Mouse (Mus musculus) limb, embryonic 13.5 days (tissue): ENCODE results near the gene Zfp423. TPM values are rescaled to one million over a fixed set of nuclear protein-coding genes. Genes with fewer than 3 reads are reported as not detected.

Source experiments
- ATAC-seq: fragments of 200-750 bp; cut with Nextera tagmentation; 2 replicates; pipeline ENCODE4 v1.8.0; 2017; ENCODE audit warnings: low read depth, moderate number of reproducible peaks, moderate TSS enrichment; ENCODE audit not compliant: low FRiP score
- H3K27ac ChIP-seq: fragments of 300-500 bp; sonication (generic); 2 replicates; pipeline ENCODE4 v1.5.1; 2015; ENCODE audit warnings: inconsistent platforms, mild to moderate bottlenecking, moderate library complexity
- H3K27me3 ChIP-seq: fragments of 300-500 bp; sonication (generic); 2 replicates; pipeline ENCODE4 v1.6.1; 2015; ENCODE audit warnings: mild to moderate bottlenecking, inconsistent platforms
- H3K36me3 ChIP-seq: fragments of 300-500 bp; sonication (generic); 2 replicates; pipeline ENCODE4 v1.6.1; 2015; ENCODE audit warnings: inconsistent platforms, mild to moderate bottlenecking, moderate library complexity
- H3K4me1 ChIP-seq: fragments of 300-500 bp; sonication (generic); 2 replicates; pipeline ENCODE4 v1.6.1; 2015; ENCODE audit warnings: inconsistent platforms
- H3K4me2 ChIP-seq: fragments of 300-500 bp; sonication (generic); replicated peaks from 2 replicates; pipeline ENCODE4 v1.6.1; 2015; ENCODE audit warnings: inconsistent platforms, mild to moderate bottlenecking, moderate library complexity
- H3K4me3 ChIP-seq: fragments of 300-500 bp; sonication (generic); 2 replicates; pipeline ENCODE4 v1.5.1; 2015; ENCODE audit warnings: moderate library complexity, mild to moderate bottlenecking, inconsistent platforms
- H3K9ac ChIP-seq: fragments of 300-500 bp; sonication (generic); 2 replicates; pipeline ENCODE4 v1.6.1; 2015; ENCODE audit warnings: mild to moderate bottlenecking, inconsistent platforms
- H3K9me3 ChIP-seq: fragments of 300-500 bp; sonication (generic); 2 replicates; pipeline ENCODE4 v1.6.1; 2016; ENCODE audit warnings: inconsistent platforms
- whole genome bisulfite sequencing: fragments of 180-500 bp; shearing (Covaris S2); methylation state at CpG from one replicate; pipeline ENCODE4 v1.1.7; 2015; 5-methylcytosine and 5-hydroxymethylcytosine counted together
- polyA plus RNA-seq: library from polyadenylated mRNA; unstranded; fragments of >200 nt; fragmentation: Nextera tagmentation; extraction: Ambion mirVana; gene quantifications from 2 replicates; pipeline ENCODE4 v1.2.1, GENCODE M21; 2015

Zfp423 gene
- polyA plus RNA-seq, 1 experiment from 2014 or later = 26.4 TPM

DNA sequence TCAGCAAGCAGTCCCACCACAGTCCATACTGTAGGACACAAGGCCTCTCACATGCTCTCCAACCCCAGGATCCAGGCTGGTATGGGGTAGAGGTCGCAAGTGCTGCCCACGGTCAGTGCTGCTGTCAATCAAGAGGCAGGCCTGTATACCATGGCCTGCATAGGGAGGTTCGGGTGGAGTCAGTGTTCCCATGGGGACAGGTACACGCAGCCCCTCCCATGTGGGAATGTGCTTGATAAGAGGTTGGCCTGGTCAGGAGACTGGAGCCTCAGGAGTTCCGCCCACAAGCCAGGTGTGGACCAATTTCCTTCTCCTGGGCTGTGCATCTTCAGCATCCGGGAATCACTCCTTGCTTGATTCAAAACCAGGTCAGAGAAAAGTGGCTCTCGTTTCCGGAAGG is 204.5 kb downstream of the Zfp423 start:
- Histone ChIP-seq H3K36me3 (peaks cover 5% of the 10 kb centered on the region; the same call in 1 of the 2 replicates), H3K4me2 (no peak overlapping the region), H3K9me3 (no peaks in the 10 kb centered on the region), H3K9ac (no peak overlapping the region), H3K4me1 (peaks cover 47% of the 10 kb centered on the region), H3K27ac (no peak overlapping the region), H3K4me3 (no peak overlapping the region), H3K27me3 (no peaks in the 10 kb centered on the region)
- 86% methylated on average over 8 of the region's 8 CpGs for WGBS
- ATAC-seq = no peak

DNA sequence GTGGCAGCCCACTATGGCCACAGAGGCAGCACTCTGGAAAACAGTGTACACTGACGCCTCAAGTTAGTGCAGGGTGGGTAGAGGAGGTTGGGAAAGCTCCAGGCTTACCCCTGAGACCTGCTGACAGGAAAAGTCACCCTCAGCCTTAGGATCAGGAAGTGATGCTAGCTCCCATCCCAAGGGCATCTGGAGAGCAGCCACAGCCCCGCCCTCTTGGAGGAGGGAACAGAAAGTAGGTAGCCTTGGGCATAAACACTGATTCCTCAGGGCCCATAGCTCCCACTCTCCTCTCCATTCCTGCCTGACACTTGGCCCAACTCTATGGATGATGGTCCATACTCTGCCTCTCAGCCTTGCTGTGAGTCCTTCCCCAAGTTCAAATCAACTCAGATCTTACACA is 205.8 kb downstream of the Zfp423 start:
- Histone ChIP-seq H3K4me2 (no peak overlapping the region), H3K27ac (no peak overlapping the region), H3K4me1 (peaks cover 47% of the 10 kb centered on the region)

GRCm38 (mm10) chr8:87753148-87753547 is 206.2 kb downstream of the Zfp423 start:
- no peak for ATAC-seq
- Histone ChIP-seq H3K4me3 (no peak overlapping the region), H3K9me3 (no peaks in the 10 kb centered on the region), H3K27me3 (no peaks in the 10 kb centered on the region), H3K36me3 (peaks cover 5% of the 10 kb centered on the region; the same call in 1 of the 2 replicates), H3K9ac (no peak overlapping the region), H3K4me2 (no peak overlapping the region), H3K27ac (no peak overlapping the region), H3K4me1 (peaks cover 49% of the 10 kb centered on the region)
- 43% methylated on average over 8 of the region's 8 CpGs for WGBS

More for the DNA sequence above, 205.8 kb downstream of the Zfp423 start:
- Histone ChIP-seq H3K9ac (no peak overlapping the region), H3K27me3 (no peaks in the 10 kb centered on the region), H3K36me3 (peaks cover 5% of the 10 kb centered on the region; the same call in 1 of the 2 replicates), H3K4me3 (no peak overlapping the region), H3K9me3 (no peaks in the 10 kb centered on the region)
- no peak for ATAC-seq
- 64% methylated on average over 2 of the region's 2 CpGs for WGBS

DNA sequence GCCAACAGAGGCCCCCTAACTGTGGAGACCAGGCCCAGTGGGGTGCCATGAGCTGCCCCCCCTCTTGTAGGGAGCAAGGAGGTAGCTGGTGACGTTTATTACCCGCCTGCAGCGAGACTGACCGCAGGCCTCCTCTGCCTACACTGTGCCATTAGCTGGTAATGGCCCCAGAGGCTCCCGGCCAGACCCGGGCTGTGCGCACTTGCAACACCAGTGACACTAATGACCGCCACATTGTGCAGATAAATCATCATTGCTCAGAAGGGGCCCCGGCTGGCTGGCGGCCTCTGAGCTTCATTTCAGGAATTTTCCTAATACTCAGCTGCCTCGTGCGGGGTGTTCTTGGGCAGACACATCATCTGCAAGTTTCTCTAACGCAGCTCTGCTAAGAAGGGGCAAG is 206.7 kb downstream of the Zfp423 start:
- no peak overlapping the region for H3K27ac ChIP-seq
- H3K4me2 ChIP-seq = no peak overlapping the region
- WGBS = 18% methylated on average over 13 of the region's 13 CpGs
- H3K36me3 ChIP-seq = peaks cover 5% of the 10 kb centered on the region; the same call in 1 of the 2 replicates
- ATAC-seq = no peak; the same call in 1 of the 2 replicates
- H3K27me3 ChIP-seq = no peaks in the 10 kb centered on the region
- H3K9me3 ChIP-seq = no peaks in the 10 kb centered on the region
- no peak overlapping the region for H3K9ac ChIP-seq
- H3K4me1 ChIP-seq = peaks cover 53% of the 10 kb centered on the region
- H3K4me3 ChIP-seq = no peak overlapping the region

- H3K4me1 ChIP-seq = peaks cover 87% of the 10 kb centered on the region
- no peaks in the 10 kb centered on the region for H3K9me3 ChIP-seq
- no peak overlapping the region for H3K4me3 ChIP-seq
- H3K36me3 ChIP-seq = no peaks in the 10 kb centered on the region
- H3K27me3 ChIP-seq = no peaks in the 10 kb centered on the region
- H3K4me2 ChIP-seq = no peak overlapping the region
- ATAC-seq = no peak
- H3K27ac ChIP-seq = peak overlapping the region; percentile 34; the same call in 1 of the 2 replicates
- 33% methylated on average over 8 of the region's 8 CpGs for WGBS
- H3K9ac ChIP-seq = no peak overlapping the region
These were observed 211.8 kb downstream of the Zfp423 start for GRCm38 (mm10) chr8:87747582-87747981.

DNA sequence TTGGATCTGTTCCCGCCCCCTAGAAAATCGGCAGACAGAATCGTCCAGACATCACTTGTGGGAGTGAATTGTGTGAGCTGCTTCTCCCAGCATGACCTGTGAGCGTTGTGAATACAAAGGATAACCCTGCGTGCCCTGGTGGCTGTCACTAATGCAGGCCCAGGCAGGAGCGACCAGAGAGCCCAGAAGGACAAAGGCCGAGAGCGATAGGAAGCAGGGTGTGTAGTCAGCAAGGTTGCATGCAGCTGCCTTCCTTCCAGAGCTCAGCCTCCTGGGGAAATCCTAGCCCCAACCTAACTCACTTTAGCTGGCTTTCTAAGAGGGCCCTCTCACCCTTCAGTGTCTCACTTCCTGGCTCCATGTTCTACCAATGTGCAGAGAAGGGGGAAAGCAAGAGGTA is 212.3 kb downstream of the Zfp423 start:
- no peak for ATAC-seq
- Histone ChIP-seq H3K36me3 (no peaks in the 10 kb centered on the region), H3K27ac (peak overlapping the region; percentile 34; the same call in 1 of the 2 replicates), H3K27me3 (no peaks in the 10 kb centered on the region), H3K4me2 (no peak overlapping the region), H3K4me3 (no peak overlapping the region), H3K9me3 (no peaks in the 10 kb centered on the region), H3K4me1 (peaks cover 87% of the 10 kb centered on the region), H3K9ac (no peak overlapping the region)
- 38% methylated on average over 8 of the region's 8 CpGs for WGBS

- Histone ChIP-seq H3K9me3 (no peaks in the 10 kb centered on the region), H3K4me3 (no peak overlapping the region), H3K4me2 (peak overlapping the region; percentile 29), H3K36me3 (no peaks in the 10 kb centered on the region), H3K27me3 (no peaks in the 10 kb centered on the region), H3K4me1 (peaks cover 82% of the 10 kb centered on the region), H3K9ac (0 out of 2 replicates have a peak overlapping the region, but pooled peaks have one; percentile 40), H3K27ac (peak overlapping the region; percentile 69)
- ATAC-seq = no peak
- 16% methylated on average over 14 of the region's 14 CpGs for WGBS
These were observed 213.3 kb downstream of the Zfp423 start for GRCm38 (mm10) chr8:87746072-87746471.

GRCm38 (mm10) chr8:87745125-87745698 is 214.2 kb downstream of the Zfp423 start:
- Histone ChIP-seq H3K9me3 (no peaks in the 10 kb centered on the region), H3K4me2 (peak overlapping the region; percentile 29), H3K9ac (no peak overlapping the region), H3K27ac (peak overlapping the region; percentile 69), H3K27me3 (no peaks in the 10 kb centered on the region), H3K4me1 (peaks cover 74% of the 10 kb centered on the region), H3K36me3 (no peaks in the 10 kb centered on the region), H3K4me3 (no peak overlapping the region)
- ATAC-seq = no peak
- 49% methylated on average over 20 of the region's 20 CpGs for WGBS

GRCm38 (mm10) chr8:87744556-87744955 is 214.8 kb downstream of the Zfp423 start:
- Histone ChIP-seq H3K4me2 (no peak overlapping the region), H3K9ac (no peak overlapping the region), H3K9me3 (no peaks in the 10 kb centered on the region), H3K4me1 (peaks cover 70% of the 10 kb centered on the region), H3K4me3 (no peak overlapping the region), H3K27me3 (no peaks in the 10 kb centered on the region), H3K27ac (peak overlapping the region; percentile 69; the same call in 1 of the 2 replicates), H3K36me3 (no peaks in the 10 kb centered on the region)
- no peak for ATAC-seq
- WGBS = 85% methylated on average over 6 of the region's 6 CpGs

- WGBS = 70% methylated on average over 19 of the region's 19 CpGs
These were observed 217.4 kb downstream of the Zfp423 start for GRCm38 (mm10) chr8:87742016-87742415.

DNA sequence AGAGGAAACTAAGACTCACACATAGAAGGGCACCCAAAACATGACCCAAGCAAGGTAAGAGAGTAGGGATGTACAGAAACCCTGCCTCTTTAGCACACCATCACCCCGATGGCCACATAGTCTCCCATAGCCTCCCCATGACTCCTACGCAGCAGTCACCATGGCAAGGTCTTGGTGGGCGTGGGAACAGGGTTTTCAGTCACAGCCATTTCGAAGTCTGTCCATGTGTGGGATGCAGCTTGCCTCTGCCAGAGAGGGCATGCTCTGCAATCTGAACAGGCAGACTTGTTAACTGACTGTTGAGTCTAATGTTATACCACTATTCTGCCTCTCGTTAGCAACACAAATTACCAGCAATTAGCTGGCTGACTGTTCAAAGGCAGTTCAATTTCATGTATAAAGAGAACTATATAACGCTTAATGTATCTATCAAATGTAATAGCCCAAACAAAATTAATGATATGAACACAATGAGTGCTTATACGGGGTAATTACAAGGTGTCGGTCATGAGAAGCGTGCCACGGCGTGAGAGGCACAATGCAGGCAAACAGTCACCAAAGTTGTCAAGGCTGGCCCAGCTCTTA is 218.4 kb downstream of the Zfp423 start:
- Histone ChIP-seq H3K27me3 (no peaks in the 10 kb centered on the region), H3K9me3 (no peaks in the 10 kb centered on the region), H3K4me3 (no peak overlapping the region), H3K9ac (no peak overlapping the region), H3K36me3 (0 out of 2 replicates have a peak, but pooled peaks cover 3% of the 10 kb centered on the region), H3K27ac (no peak overlapping the region), H3K4me1 (peaks cover 56% of the 10 kb centered on the region), H3K4me2 (no peak overlapping the region)
- WGBS = 79% methylated on average over 11 of the region's 11 CpGs
- ATAC-seq = no peak

More at GRCm38 (mm10) chr8:87742016-87742415, 217.4 kb downstream of the Zfp423 start:
- no peak for ATAC-seq
- Histone ChIP-seq H3K27me3 (no peaks in the 10 kb centered on the region), H3K9me3 (no peaks in the 10 kb centered on the region), H3K4me3 (no peak overlapping the region), H3K27ac (peak overlapping the region; percentile 48; the same call in 1 of the 2 replicates), H3K9ac (no peak overlapping the region), H3K4me1 (peaks cover 57% of the 10 kb centered on the region), H3K36me3 (0 out of 2 replicates have a peak, but pooled peaks cover 2% of the 10 kb centered on the region), H3K4me2 (no peak overlapping the region)

GRCm38 (mm10) chr8:87737900-87738299 is 221.5 kb downstream of the Zfp423 start:
- Histone ChIP-seq H3K4me3 (no peak overlapping the region), H3K9ac (no peak overlapping the region)

More at GRCm38 (mm10) chr8:87737900-87738299, 221.5 kb downstream of the Zfp423 start:
- 78% methylated on average over 11 of the region's 11 CpGs for WGBS
- no peak overlapping the region for H3K27ac ChIP-seq
- H3K36me3 ChIP-seq = 0 out of 2 replicates have a peak, but pooled peaks cover 3% of the 10 kb centered on the region
- H3K9me3 ChIP-seq = no peaks in the 10 kb centered on the region
- no peaks in the 10 kb centered on the region for H3K27me3 ChIP-seq
- H3K4me2 ChIP-seq = no peak overlapping the region
- peaks cover 47% of the 10 kb centered on the region for H3K4me1 ChIP-seq
- no peak for ATAC-seq
